Mouse (Mus musculus) CH12.LX (cell line): Measurements from ENCODE around the gene Mtfr2.
A peak's percentile ranks its signal among the peaks of the same experiment; 100 is the strongest.

Source experiments
- BHLHE40 ChIP-seq: IDR thresholded peaks from 2 replicates; pipeline ENCODE4 v1.6.1; 2011; ENCODE audit warnings: mild to moderate bottlenecking, low read depth, low read length, improper control_type of control experiment
- CHD1 ChIP-seq: IDR thresholded peaks from 2 replicates; pipeline ENCODE4 v1.6.1; 2012; ENCODE audit warnings: low read depth, low read length, improper control_type of control experiment, inconsistent platforms
- CHD2 ChIP-seq: IDR thresholded peaks from 2 replicates; pipeline ENCODE4 v1.6.1; 2011; ENCODE audit warnings: low read length, improper control_type of control experiment
- CTCF ChIP-seq, 2 experiments: IDR thresholded peaks in 1 of 2; conservative IDR thresholded peaks in 1 of 2; 2 replicates each; pipeline ENCODE4 v1.5.1; 2011 to 2012; ENCODE audit warnings: low read depth in 2 of 2, low read length in 2 of 2, improper control_type of control experiment in 1 of 2, inconsistent platforms in 1 of 2, mild to moderate bottlenecking in 1 of 2, moderate library complexity in 1 of 2
- EP300 ChIP-seq: IDR thresholded peaks from 2 replicates; pipeline ENCODE4 v1.6.1; 2011; ENCODE audit warnings: low read length, improper control_type of control experiment
- GABPA ChIP-seq: IDR thresholded peaks from 2 replicates; pipeline ENCODE4 v1.6.1; 2012; ENCODE audit warnings: low read depth, low read length, improper control_type of control experiment, inconsistent platforms; ENCODE audit not compliant: insufficient replicate concordance
- JUND ChIP-seq: conservative IDR thresholded peaks from 2 replicates; pipeline ENCODE4 v1.6.1; 2011; ENCODE audit warnings: low read depth, low read length, improper control_type of control experiment
- MAFK ChIP-seq: IDR thresholded peaks from 2 replicates; pipeline ENCODE4 v1.6.1; 2011; ENCODE audit warnings: low read length, improper control_type of control experiment; ENCODE audit not compliant: insufficient replicate concordance
- POLR2A ChIP-seq: IDR thresholded peaks from 2 replicates; pipeline ENCODE4 v1.6.1; 2011; ENCODE audit warnings: low read depth, mild to moderate bottlenecking, improper control_type of control experiment, low read length
- POLR2AphosphoS2 ChIP-seq: IDR thresholded peaks from 2 replicates; pipeline ENCODE4 v1.6.1; 2011; ENCODE audit warnings: low read depth, low read length, improper control_type of control experiment
- RAD21 ChIP-seq: IDR thresholded peaks from 2 replicates; pipeline ENCODE4 v1.6.1; 2011; ENCODE audit warnings: low read depth, mild to moderate bottlenecking, low read length, improper control_type of control experiment, moderate library complexity
- SMC3 ChIP-seq: IDR thresholded peaks from 2 replicates; pipeline ENCODE4 v1.6.1; 2011; ENCODE audit warnings: low read depth, low read length, improper control_type of control experiment
- USF1 ChIP-seq: IDR thresholded peaks from 2 replicates; pipeline ENCODE4 v1.6.1; 2014; ENCODE audit warnings: low read depth, mild to moderate bottlenecking, inconsistent platforms, low read length, improper control_type of control experiment

DNA sequence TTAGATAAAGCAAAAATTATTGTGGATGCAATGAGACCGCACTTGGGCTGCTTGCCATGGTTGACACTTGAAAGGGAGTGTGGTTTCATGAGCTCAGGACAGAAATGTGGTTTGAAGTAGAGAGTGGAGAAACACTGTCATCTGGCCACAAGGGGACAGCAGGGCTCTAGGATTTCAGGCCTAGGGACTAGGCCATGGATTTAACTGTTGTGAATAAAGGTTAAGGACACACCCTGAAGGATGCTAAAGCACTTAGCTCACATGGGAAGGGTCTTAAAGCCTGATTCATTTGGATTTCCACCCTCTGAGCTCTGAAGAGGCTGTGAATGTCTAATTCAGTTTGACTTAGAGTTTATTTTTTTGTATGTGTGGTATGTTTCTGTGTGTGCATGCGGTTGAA, 57.9 kb downstream of the Mtfr2 start:
- TF ChIP-seq POLR2A (no peak), SMC3 (peak; percentile 88), EP300 (no peak), GABPA (no peak), CTCF (conservative IDR thresholded peaks at IDR 0.05 in 1 of 2, IDR thresholded peaks at IDR 0.05 in 1 of 2; ENCODE audit: low read depth in 2 of 2, low read length in 2 of 2) (peak; percentile 83 to 88), USF1 (no peak), RAD21 (peak; percentile 92), CHD1 (no peak), BHLHE40 (no peak), MAFK (no peak), CHD2 (no peak), POLR2AphosphoS2 (no peak), JUND (no peak)
